17 mouse cellular contexts compared by ENCODE assay signal in the genomic region with DNA sequence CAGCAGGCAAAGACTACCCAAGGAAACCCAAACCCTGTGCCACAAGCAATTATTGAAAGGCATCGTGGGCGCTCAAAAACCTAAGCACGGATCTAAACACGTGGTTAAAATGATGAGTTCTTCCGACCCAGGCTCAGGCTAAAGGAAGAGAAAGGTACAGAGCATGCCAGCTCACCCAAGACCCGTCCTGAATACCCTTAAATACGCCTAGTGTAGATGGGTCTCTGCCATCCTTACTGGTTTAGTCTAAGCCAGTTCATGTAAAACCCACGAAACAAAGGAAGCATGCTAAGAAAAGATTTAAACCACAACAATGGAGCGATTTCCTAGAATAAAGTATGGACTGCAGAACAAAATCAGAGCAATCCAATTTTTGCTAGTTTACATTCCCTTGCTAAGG. TPM values are rescaled to one million over a fixed set of nuclear protein-coding genes. Genes with fewer than 3 reads are reported as not detected.
"Had no signal": no experiment of that assay in that cellular context is flagged by ENCODE, and none has a peak within 500 bp of the region (broad histone marks: within the 10 kb centered on the region; RNA-seq: fewer than 3 reads in every experiment).

No protein-coding gene starts in this region.

- H3K9me3 ChIP-seq: limb, embryonic 15.5 days; liver, embryonic 12.5 days; midbrain, embryonic 12.5 days; neural tube, embryonic 13.5 days had no signal

- H3K4me2 ChIP-seq: limb, embryonic 15.5 days; liver, embryonic 12.5 days; midbrain, embryonic 12.5 days; neural tube, embryonic 13.5 days had no signal

- H3K36me3 ChIP-seq: limb, embryonic 15.5 days; liver, embryonic 12.5 days; midbrain, embryonic 12.5 days; neural tube, embryonic 13.5 days had no signal

- ATAC-seq: liver, embryonic 12.5 days had no signal

- H3K9ac ChIP-seq: limb, embryonic 15.5 days; liver, embryonic 12.5 days; lung, embryonic 14.5 days; midbrain, embryonic 12.5 days; neural tube, embryonic 13.5 days had no signal

- DNase-seq: kidney, adult 18-20 months; kidney, postnatal 10 days; kidney, postnatal 4 days; left cerebral cortex, postnatal 4 days; lung, embryonic 14.5 days; lung, postnatal 10 days; lung, postnatal 4 days; spleen, adult 18-20 months; thymus, adult 18-20 months; thymus, postnatal 14 days had no signal

- H3K27ac ChIP-seq: layer of hippocampus, adult 2 months; limb, embryonic 15.5 days; liver, embryonic 12.5 days; midbrain, embryonic 12.5 days; neural tube, embryonic 13.5 days had no signal

- H3K4me3 ChIP-seq: layer of hippocampus, adult 2 months; limb, embryonic 15.5 days; liver, embryonic 12.5 days; midbrain, embryonic 12.5 days; myocyte; neural tube, embryonic 13.5 days had no signal

RNA-seq across cellular contexts. Expression of gene Foxf2, which starts 3.9 kb away (rescaled TPM):
- polyA plus RNA-seq: kidney, embryonic 14.5 days had no signal
